Mouse (Mus musculus) liver, adult 2 months (tissue): ENCODE data around the gene Nup188. TPM values are rescaled to one million over a fixed set of nuclear protein-coding genes. Genes with fewer than 3 reads are reported as not detected.

Source experiments
- DNase-seq: peaks from one replicate; pipeline ENCODE4 v3.0.0-alpha.2; 2011; ENCODE audit warnings: low read depth, low spot score; ENCODE audit errors: extremely low read depth
- H3K27ac ChIP-seq: fragments of 200-500 bp; replicated peaks from 2 replicates; pipeline ENCODE4 v1.5.1; 2012; ENCODE audit warnings: low read depth, mild to moderate bottlenecking, control low read depth, inconsistent platforms, low read length; ENCODE audit not compliant: insufficient read depth
- H3K27me3 ChIP-seq: fragments of 200-500 bp; 2 replicates; pipeline ENCODE4 v1.6.1; 2012; ENCODE audit warnings: mild to moderate bottlenecking, moderate library complexity, low read length, inconsistent platforms; ENCODE audit not compliant: control insufficient read depth, insufficient read depth
- H3K36me3 ChIP-seq: fragments of 200-500 bp; 2 replicates; pipeline ENCODE4 v1.6.1; 2012; ENCODE audit warnings: low read length, inconsistent platforms; ENCODE audit not compliant: control insufficient read depth, insufficient read depth
- H3K4me1 ChIP-seq: fragments of 200-500 bp; 2 replicates; pipeline ENCODE4 v1.6.1; 2011; ENCODE audit warnings: low read length; ENCODE audit not compliant: control insufficient read depth, insufficient read depth
- H3K4me3 ChIP-seq: fragments of 200-500 bp; 2 replicates; pipeline ENCODE4 v1.5.1; 2011; ENCODE audit warnings: low read depth, mild to moderate bottlenecking, control low read depth, low read length, moderate library complexity; ENCODE audit not compliant: insufficient read depth
- H3K79me2 ChIP-seq: fragments of 200-500 bp; 2 replicates; pipeline ENCODE4 v1.6.1; 2012; ENCODE audit warnings: inconsistent platforms, mild to moderate bottlenecking, low read length, moderate library complexity; ENCODE audit not compliant: control insufficient read depth, insufficient read depth
- H3K9ac ChIP-seq: fragments of 200-500 bp; 2 replicates; pipeline ENCODE4 v1.6.1; 2012; ENCODE audit warnings: low read depth, mild to moderate bottlenecking, control low read depth, inconsistent platforms, low read length
- CTCF ChIP-seq: fragments of 200-500 bp; IDR thresholded peaks from 2 replicates; pipeline ENCODE4 v1.5.1; 2011; ENCODE audit warnings: low read depth, low read length, control low read depth
- POLR2A ChIP-seq: fragments of 200-500 bp; IDR thresholded peaks from 2 replicates; pipeline ENCODE4 v1.6.1; 2011; ENCODE audit warnings: low read length, control low read depth; ENCODE audit not compliant: insufficient read depth; ENCODE audit errors: extremely low read depth
- WGBS: fragments of 180-500 bp; shearing (Covaris S2); methylation state at CpG from one replicate; pipeline ENCODE4 v1.1.7; 2018; 5-methylcytosine and 5-hydroxymethylcytosine counted together
- polyA plus RNA-seq: library from polyadenylated mRNA; depleted of rRNA; stranded (reverse); fragments of >200 nt; gene quantifications from 2 replicates; pipeline ENCODE4 v1.2.3, GENCODE M21; 2012
- total RNA-seq: library from RNA; depleted of rRNA; stranded (reverse); fragments of >200 nt; gene quantifications from 2 replicates; pipeline ENCODE4 v1.2.3, GENCODE M21; 2014

Gene Nup188
- total and polyA plus RNA-seq, 2 experiments, result 4.1 to 9.6 TPM

GRCm38 (mm10) chr2:30239777-30240176 lies 46.4 kb upstream of the Nup188 start:
- TF ChIP-seq POLR2A, result no peak
- no peak for TF ChIP-seq CTCF
- Histone ChIP-seq H3K9ac (peak overlapping the region; percentile 42), H3K36me3 (peaks cover 6% of the 10 kb centered on the region; the same call in 1 of the 2 replicates), H3K27ac (peak overlapping the region; percentile 56), H3K4me3 (no peak overlapping the region), H3K27me3 (no peaks in the 10 kb centered on the region), H3K4me1 (peaks cover 38% of the 10 kb centered on the region), H3K79me2 (peaks cover 42% of the 10 kb centered on the region)
- 70% methylated on average over 4 of the region's 4 CpGs for WGBS
- peak; percentile 13 for DNase-seq

GRCm38 (mm10) chr2:30240267-30240666 lies 45.9 kb upstream of the Nup188 start, which contains the start of gene Gm28035:
Gene Gm28035, plus strand, starts transcription at chr2:30240567.
- TF ChIP-seq CTCF (no peak), POLR2A (no peak)
- Histone ChIP-seq H3K27ac (peak within 1 kb of the TSS; percentile 56), H3K4me3 (no peak within 1 kb of the TSS), H3K27me3 (no peaks in the 10 kb centered on the region), H3K9ac (peak within 1 kb of the TSS; percentile 42), H3K79me2 (peaks cover 45% of the 10 kb centered on the region), H3K4me1 (peaks cover 38% of the 10 kb centered on the region), H3K36me3 (peaks cover 6% of the 10 kb centered on the region; the same call in 1 of the 2 replicates)
- 55% methylated on average over 2 of the region's 2 CpGs for WGBS
- no peak for DNase-seq

GRCm38 (mm10) chr2:30242509-30242908 lies 43.7 kb upstream of the Nup188 start:
- H3K9ac ChIP-seq, result 0 out of 2 replicates have a peak overlapping the region, but pooled peaks have one; percentile 14
- WGBS, result 10% methylated on average over 4 of the region's 4 CpGs
- H3K27ac ChIP-seq, result peak overlapping the region; percentile 43

GRCm38 (mm10) chr2:30243391-30243790 lies 42.8 kb upstream of the Nup188 start:
- Histone ChIP-seq H3K4me1 (peaks cover 51% of the 10 kb centered on the region), H3K27ac (peak overlapping the region; percentile 43; the same call in 1 of the 2 replicates), H3K9ac (no peak overlapping the region), H3K36me3 (peaks cover 8% of the 10 kb centered on the region; the same call in 1 of the 2 replicates), H3K4me3 (no peak overlapping the region), H3K79me2 (peaks cover 59% of the 10 kb centered on the region), H3K27me3 (no peaks in the 10 kb centered on the region)
- no peak for DNase-seq
- TF ChIP-seq POLR2A (no peak), CTCF (no peak)
- 81% methylated on average over 4 of the region's 4 CpGs for WGBS

More at GRCm38 (mm10) chr2:30242509-30242908, 43.7 kb upstream of the Nup188 start:
- Histone ChIP-seq H3K4me1 (peaks cover 47% of the 10 kb centered on the region), H3K4me3 (no peak overlapping the region), H3K36me3 (peaks cover 6% of the 10 kb centered on the region; the same call in 1 of the 2 replicates), H3K27me3 (no peaks in the 10 kb centered on the region), H3K79me2 (peaks cover 58% of the 10 kb centered on the region)
- TF ChIP-seq CTCF (no peak), POLR2A (no peak)
- DNase-seq, result peak; percentile 88

GRCm38 (mm10) chr2:30244595-30245178 lies 41.5 kb upstream of the Nup188 start:
- Histone ChIP-seq H3K36me3 (peaks cover 9% of the 10 kb centered on the region; the same call in 1 of the 2 replicates), H3K79me2 (peaks cover 60% of the 10 kb centered on the region), H3K9ac (no peak overlapping the region), H3K4me1 (peaks cover 39% of the 10 kb centered on the region), H3K27ac (peak overlapping the region; percentile 24; the same call in 1 of the 2 replicates), H3K27me3 (no peaks in the 10 kb centered on the region), H3K4me3 (no peak overlapping the region)
- no peak for TF ChIP-seq POLR2A
- no peak for TF ChIP-seq CTCF
- peak; percentile 69 for DNase-seq
- WGBS, result 29% methylated on average over 7 of the region's 7 CpGs

- no peak overlapping the region for H3K4me3 ChIP-seq
- H3K9ac ChIP-seq, result no peak overlapping the region
- peaks cover 31% of the 10 kb centered on the region for H3K4me1 ChIP-seq
- H3K36me3 ChIP-seq, result peaks cover 4% of the 10 kb centered on the region; the same call in 1 of the 2 replicates
- DNase-seq, result peak; percentile 79
- 30% methylated on average over 5 of the region's 5 CpGs for WGBS
- H3K79me2 ChIP-seq, result peaks cover 68% of the 10 kb centered on the region
- H3K27ac ChIP-seq, result no peak overlapping the region
- H3K27me3 ChIP-seq, result no peaks in the 10 kb centered on the region
- TF ChIP-seq CTCF (no peak), POLR2A (no peak)
Measured at GRCm38 (mm10) chr2:30247036-30247435, 39.2 kb upstream of the Nup188 start.
